Mouse (Mus musculus) forebrain, postnatal 0 days (tissue): ENCODE results near the gene Gm10354. TPM values are rescaled to one million over a fixed set of nuclear protein-coding genes. Genes with fewer than 3 reads are reported as not detected.
"Not testable (repeated sequence)": the region's sequence is repeated elsewhere in the genome, so short reads cannot be mapped to it uniquely, and the experiment has no call there.

Experiments
- ATAC-seq: fragments of 200-750 bp; cut with Nextera tagmentation; 2 replicates; pipeline ENCODE4 v1.8.0; 2017; ENCODE audit warnings: mild to moderate bottlenecking, moderate library complexity
- DNase-seq: peaks from one replicate; pipeline ENCODE4 v3.0.0-alpha.2; 2015
- H3K27ac ChIP-seq: fragments of 300-500 bp; sonication (generic); 2 replicates; pipeline ENCODE4 v1.5.1; 2014; ENCODE audit warnings: low read depth, mild to moderate bottlenecking, antibody characterized with exemption, low read length, moderate library complexity, mixed read lengths
- H3K27me3 ChIP-seq: fragments of 300-500 bp; sonication (generic); 2 replicates; pipeline ENCODE4 v1.6.1; 2014; ENCODE audit warnings: mild to moderate bottlenecking, low read length, mixed read lengths; ENCODE audit not compliant: insufficient read depth
- H3K36me3 ChIP-seq: fragments of 300-500 bp; sonication (generic); 2 replicates; pipeline ENCODE4 v1.6.1; 2014; ENCODE audit warnings: mild to moderate bottlenecking, moderate library complexity; ENCODE audit not compliant: insufficient read depth
- H3K4me1 ChIP-seq: fragments of 300-500 bp; sonication (generic); 2 replicates; pipeline ENCODE4 v1.6.1; 2014; ENCODE audit warnings: antibody characterized with exemption; ENCODE audit not compliant: insufficient read depth
- H3K4me2 ChIP-seq: fragments of 300-500 bp; sonication (generic); 2 replicates; pipeline ENCODE4 v1.6.1; 2014; ENCODE audit warnings: low read depth, mild to moderate bottlenecking, moderate library complexity
- H3K4me3 ChIP-seq: fragments of 300-500 bp; sonication (generic); 2 replicates; pipeline ENCODE4 v1.5.1; 2014; ENCODE audit warnings: low read depth, low read length, mixed read lengths
- H3K9ac ChIP-seq: fragments of 300-500 bp; sonication (generic); 2 replicates; pipeline ENCODE4 v1.6.1; 2014; ENCODE audit warnings: mild to moderate bottlenecking
- H3K9me3 ChIP-seq: fragments of 300-500 bp; sonication (generic); 2 replicates; pipeline ENCODE4 v1.6.1; 2016; ENCODE audit warnings: low read length
- CTCF ChIP-seq: sonication (generic); IDR thresholded peaks from 2 replicates; pipeline ENCODE4 v1.5.1; 2016; ENCODE audit warnings: antibody characterized with exemption, control low read depth, low read depth
- WGBS: fragments of 180-500 bp; shearing (Covaris S2); extraction: QIAGEN DNeasy Blood & Tissue Kit; methylation state at CpG from one replicate; pipeline ENCODE4 v1.1.7; 2014; 5-methylcytosine and 5-hydroxymethylcytosine counted together
- polyA plus RNA-seq: library from polyadenylated mRNA; unstranded; fragments of >200 nt; fragmentation: Nextera tagmentation; extraction: Ambion mirVana; gene quantifications from 2 replicates; pipeline ENCODE4 v1.2.1, GENCODE M21; 2015
- total RNA-seq: library from RNA; depleted of rRNA; stranded (reverse); fragments of >200 nt; gene quantifications from 2 replicates; pipeline ENCODE4 v1.2.3, GENCODE M21; 2014; rRNA removed

Gene Gm10354
- total and polyA plus RNA-seq, 2 experiments from 2014 or later: not detected

DNA sequence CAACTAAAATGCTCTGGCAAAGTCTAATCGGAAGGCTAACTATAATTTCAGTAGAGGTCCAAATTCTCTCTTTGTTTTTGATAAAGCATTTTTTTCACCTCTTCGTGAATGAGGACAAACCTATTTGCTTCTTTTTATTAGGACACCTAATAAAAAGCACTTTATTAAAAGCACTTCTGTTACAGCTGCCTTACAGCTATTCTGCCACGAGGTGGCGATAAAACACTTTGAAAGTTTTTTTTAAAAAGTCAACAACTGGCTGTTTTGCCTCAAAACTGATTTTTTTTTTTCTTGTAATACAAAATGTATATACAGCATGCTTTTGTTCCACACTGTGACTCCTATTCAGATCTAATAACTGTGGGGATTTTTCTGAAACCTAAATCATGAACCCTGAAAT lies 51.7 kb downstream of the Gm10354 start:
- not testable (repeated sequence) for H3K27ac ChIP-seq, H3K4me1 ChIP-seq, H3K4me2 ChIP-seq, ATAC-seq, H3K9ac ChIP-seq, H3K4me3 ChIP-seq, H3K27me3 ChIP-seq, H3K36me3 ChIP-seq, H3K9me3 ChIP-seq, DNase-seq
- 31% methylated on average over 4 of the region's 4 CpGs for WGBS
- TF ChIP-seq CTCF: peak; percentile 30; the same call in 1 of the 2 replicates

Other genes starting within 250 kb of the Gm10354 start
- gene Gm9758, start 64.0 kb downstream of the Gm10354 start, total RNA-seq: not detected in 2 replicates
- not detected in 2 replicates for gene Gm9758, start 64.0 kb downstream of the Gm10354 start, polyA plus RNA-seq
- gene Speer4e, start 40.5 kb downstream of the Gm10354 start, total RNA-seq: not detected in 2 replicates
- not detected in 2 replicates for gene Speer4e, start 40.5 kb downstream of the Gm10354 start, polyA plus RNA-seq
- not detected in 2 replicates for gene Gm17019, start 54.1 kb upstream of the Gm10354 start, total RNA-seq
- not detected in 2 replicates for gene Gm17019, start 54.1 kb upstream of the Gm10354 start, polyA plus RNA-seq